Mouse (Mus musculus) cerebral cortex, adult 2 months (tissue): Measurements from ENCODE around the gene Tmprss6.

Experiments
- whole genome bisulfite sequencing: fragments of 180-500 bp; shearing (Covaris S2); methylation state at CpG from one replicate; pipeline ENCODE4 v1.1.7; 2018; 5-methylcytosine and 5-hydroxymethylcytosine counted together

The Tmprss6 gene

DNA sequence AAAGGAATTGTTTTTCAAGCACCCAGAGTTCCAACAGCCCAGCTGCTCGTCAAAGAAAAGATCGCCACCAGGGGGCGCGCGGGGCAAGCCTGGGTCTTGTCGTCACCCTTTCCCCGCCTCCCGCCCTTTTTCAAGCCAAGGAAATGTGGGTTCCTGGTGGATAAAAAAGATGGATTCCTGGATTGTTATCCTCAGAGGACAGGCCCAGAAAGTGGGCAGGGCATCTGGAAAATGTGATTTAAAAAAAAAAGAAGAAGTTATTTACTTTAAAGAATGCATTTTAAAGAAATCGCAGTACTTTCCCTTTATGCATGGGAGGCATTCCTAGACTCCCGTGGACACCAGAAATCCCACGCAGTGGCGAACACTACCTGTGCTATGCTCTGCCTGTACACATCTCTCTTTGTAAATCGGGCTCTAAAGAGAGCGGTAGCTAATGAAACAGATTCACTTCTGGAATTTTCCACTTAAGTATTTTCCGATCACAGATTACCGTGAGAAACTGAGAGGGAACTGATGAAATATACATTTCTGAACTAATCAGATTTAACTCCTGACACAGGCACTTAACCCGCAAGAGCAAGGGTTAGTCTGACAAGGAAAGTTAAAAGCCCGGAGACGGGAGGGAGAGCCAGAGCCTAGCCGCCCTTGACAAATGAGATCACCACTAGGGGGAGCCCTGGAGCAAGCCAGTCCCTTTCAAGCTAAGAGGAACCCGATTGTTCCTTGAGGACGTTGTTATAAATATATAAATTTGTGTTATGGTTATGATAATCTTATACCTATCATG is 20.5 kb downstream of the Tmprss6 start:
- WGBS, result 1% methylated on average over 22 of the region's 22 CpGs

DNA sequence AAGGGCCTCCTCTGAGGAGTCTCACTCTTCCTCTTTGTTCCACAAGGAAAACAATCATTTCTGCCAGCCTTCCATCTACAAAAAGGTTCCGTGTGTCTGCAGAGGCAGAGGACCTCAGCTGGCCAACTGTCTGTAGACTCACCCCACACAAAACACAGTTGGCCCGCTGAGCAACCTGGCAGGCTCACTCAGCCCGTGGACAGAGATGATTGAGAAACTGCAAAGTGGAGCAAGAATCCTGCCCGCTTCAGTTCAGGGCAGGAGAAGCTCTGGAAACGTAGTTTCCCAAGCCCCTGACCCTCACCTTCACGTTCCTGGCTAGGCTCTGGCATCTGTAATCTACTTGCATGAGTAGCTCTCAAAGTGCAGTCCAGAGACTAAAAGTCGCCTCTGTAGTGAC is 21.3 kb downstream of the Tmprss6 start:
- WGBS, result 42% methylated on average over 7 of the region's 7 CpGs

DNA sequence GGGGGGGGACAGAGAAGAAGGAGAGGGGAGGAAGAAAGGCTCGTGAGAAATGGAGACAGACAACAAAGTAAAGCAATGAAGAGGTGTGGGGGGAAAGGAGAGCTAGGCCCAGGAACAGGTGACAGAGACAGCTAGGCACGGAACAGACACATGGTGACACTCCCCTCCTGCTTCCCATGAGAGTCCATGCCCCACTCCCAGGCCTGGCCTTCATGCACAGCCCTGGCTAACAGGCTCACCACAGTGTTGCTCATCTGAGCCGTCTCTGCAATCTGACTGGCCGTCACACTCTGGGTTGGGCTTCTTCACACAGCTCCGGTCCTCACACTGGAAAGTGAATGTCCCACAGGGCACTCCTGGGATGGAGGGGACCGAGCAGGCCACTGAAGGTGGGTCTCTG is 24.6 kb downstream of the Tmprss6 start:
- WGBS, result 62% methylated on average over 6 of the region's 6 CpGs

DNA sequence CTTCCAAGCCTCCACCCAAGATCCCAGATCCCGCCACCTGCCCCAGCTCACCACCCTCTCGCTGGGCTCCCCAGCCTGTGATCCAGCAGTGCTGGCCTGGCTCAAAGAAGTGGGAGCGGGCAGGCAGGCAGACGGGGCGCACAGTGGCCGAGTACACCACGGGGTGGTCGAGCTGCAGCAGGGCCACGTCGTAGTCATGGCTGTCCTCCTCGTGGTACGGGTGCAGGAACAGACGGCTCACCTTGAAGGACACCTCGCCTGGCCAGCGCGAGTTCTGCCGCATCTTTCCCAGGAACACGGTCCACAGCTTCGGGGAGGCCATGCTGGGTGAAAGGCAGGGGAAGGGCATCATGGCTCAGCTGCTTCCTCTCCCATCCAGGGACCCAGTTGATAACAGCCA is 26.2 kb downstream of the Tmprss6 start:
- WGBS, result 87% methylated on average over 19 of the region's 19 CpGs

DNA sequence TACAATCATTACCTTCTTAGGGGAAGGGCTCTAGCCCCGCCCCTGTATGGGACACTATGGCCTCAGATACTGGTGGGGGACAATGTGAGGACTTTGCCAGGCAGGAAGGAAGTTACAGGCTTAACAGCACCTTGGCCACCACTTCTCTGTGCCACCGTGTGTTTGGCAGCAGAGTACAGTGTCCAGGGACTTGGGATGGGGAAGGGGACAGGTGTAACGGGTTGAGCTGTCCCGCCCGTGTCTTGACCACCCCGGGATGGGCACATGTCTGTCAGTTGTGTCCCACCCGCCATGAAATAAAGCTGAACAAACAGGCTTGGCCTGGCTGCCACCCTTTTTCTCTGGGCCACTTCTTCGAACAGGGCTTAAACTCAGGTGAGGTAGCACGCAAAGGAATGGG is 29.5 kb downstream of the Tmprss6 start:
- WGBS, result 82% methylated on average over 9 of the region's 9 CpGs

DNA sequence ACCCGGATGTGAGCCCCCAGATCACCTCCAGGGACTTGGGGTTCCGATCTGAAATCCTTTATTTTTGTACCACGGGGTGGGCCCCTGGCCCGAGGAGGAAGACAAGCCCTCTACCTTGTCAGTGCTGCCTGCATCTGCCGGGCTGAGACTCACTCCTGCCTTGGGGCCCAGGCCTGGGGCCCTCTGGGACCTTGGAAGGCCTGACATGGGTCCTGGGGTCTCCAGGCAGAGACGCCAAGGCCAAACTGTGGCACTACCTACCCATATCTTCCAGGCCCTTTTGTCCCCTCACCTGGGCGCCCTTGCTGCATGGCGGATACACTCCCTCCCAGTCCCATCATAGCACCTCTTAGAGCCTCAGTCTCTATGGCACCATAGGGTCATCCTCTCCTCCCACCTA is 29.9 kb downstream of the Tmprss6 start:
- WGBS, result 70% methylated on average over 8 of the region's 8 CpGs

DNA sequence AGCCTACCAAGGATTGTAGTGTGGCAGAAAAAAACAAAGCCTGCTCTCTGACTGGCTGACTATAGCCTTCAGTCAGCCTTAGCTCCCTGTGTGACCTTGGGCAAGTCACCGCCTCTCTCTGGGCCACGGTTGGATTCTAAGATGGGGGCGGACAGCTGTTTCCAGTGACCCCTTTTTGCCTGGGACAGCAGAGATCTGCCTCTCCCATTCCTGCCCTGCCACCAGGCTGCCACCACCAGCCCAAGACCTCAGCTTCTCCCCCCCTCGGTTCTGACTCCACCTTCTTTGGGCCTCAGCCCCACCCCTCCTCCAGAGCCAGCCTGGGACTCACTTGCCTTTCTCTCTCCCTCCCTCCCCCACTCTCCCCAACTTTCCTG is 30.4 kb downstream of the Tmprss6 start:
- 41% methylated on average over 4 of the region's 4 CpGs for WGBS

DNA sequence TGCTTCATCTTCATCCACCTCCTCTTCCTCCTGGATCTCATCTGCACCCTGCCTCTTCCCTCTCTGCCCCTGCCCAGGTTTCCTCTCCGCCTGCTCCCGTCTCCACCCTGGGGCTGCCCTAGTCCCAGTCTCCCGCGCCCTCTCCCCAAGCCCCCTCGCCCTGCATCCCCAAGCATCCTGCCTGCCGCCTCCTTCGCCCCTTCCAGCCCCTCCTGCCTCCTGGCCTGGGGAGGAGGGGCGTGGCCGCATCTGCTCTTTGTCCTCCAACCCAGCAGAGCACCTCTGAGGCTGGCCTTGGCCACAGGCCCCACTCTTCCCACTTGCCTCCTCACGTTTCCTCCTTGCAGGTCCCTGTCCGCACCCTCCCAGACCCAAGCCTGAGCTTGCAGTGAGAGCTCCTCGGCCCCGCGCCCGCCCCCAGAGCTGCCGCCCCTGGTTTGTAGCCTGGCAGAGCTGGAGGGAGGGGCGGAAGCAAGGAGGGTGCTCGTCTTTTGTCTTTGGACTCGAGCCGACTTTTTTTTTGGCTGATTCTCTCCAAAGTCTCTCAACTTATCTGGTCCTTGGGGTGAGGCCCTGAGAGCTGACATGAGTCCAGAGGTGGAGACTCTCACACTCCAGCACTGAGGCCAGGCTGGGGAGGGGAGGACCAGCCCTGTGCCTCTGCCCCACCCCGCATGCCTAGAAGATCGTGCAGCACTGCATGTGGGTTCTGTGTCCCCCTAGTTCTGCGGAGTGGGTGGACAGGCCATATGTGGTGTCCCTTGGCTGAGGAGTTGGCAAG is 31.0 kb downstream of the Tmprss6 start:
- 25% methylated on average over 23 of the region's 23 CpGs for WGBS

DNA sequence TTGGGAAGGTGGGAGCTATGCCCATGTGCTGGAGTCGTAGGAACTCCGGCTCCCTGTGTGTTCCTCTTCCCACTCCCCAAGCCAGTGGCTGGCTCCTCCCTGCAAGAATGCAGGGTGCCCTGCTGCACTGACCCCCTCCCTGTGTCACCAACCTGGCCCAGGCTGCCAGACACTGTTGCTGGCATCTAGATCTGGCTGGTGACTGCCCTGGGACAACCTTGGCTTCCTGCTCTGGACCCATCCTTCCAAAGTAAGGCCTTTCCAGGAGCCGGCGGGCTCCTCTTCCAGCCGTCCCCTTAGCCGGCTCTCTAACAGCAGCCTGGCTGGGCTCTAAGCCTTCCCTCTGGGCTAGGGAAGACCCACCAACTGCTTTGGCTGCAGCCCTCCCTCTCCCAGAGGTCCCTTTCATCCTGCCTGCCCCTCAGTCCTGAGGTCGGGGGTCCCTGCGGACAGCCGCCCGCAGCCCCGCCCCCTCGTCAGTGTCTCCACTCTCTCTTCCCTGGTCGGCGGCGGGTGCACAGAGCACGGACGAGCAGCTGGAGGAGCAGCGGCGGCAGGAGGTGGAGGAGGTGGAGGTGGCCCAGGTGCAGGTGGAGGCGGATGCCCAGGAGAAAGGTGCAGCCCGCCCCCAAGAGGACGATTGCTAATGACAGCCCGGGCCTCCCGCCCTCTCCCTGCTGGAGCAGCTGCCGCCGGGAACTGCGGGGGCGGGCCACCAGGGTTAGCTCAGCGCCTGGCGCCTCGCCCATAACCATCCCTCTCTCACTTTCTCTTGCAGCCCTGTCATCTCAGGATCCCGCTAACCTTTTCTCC is 31.8 kb downstream of the Tmprss6 start:
- 25% methylated on average over 32 of the region's 32 CpGs for WGBS

DNA sequence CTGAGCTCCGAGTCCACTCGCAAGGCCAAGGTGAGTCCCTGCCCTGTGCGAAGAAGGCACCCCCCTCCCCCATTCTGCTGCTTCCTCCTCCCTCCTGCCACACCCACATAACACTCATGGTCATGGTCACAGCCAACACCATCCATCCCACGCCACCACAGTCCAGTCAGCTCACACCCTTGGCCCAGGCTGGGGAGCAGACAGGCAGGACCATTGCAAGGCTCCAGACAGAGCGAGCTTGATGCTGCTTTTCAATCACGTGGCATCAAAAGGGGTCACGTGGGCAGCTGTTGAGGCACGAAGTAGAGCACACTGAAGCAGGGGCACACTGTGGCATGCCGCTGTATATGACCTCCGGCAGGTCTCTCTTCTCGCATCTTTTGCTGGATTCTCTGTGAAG is 32.8 kb downstream of the Tmprss6 start:
- 70% methylated on average over 11 of the region's 11 CpGs for WGBS

DNA sequence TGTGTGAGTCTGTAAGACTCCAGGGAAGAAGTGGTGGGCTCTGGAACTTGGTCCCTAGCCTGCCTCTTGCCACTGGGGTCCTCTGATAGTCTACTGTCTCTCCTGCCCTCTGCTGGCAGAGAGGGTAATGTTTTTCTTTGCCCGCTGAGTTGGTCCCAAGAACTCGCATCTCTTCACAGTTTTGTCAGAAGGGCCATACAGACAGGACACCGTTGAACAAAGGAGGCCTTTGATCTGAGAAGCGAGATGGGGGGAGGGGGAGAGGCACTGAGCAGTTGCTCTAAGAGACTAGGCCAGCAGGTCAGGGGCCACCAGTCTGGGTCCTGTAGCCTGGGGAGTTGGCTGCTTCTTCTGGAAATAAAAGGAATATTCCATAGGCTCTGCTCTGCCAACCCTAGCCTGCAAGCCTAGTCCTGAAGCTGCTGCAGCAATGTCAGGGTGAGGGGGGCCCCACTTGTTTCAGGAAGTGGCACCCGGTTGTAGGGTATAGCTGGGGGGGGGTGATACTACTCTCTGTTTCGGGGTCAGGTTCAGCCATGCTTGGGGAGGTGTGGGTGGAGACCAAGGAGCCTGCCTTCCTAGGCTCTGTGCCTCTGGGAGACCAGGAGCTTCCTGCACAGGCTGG is 33.4 kb downstream of the Tmprss6 start:
- 25% methylated on average over 6 of the region's 6 CpGs for WGBS

DNA sequence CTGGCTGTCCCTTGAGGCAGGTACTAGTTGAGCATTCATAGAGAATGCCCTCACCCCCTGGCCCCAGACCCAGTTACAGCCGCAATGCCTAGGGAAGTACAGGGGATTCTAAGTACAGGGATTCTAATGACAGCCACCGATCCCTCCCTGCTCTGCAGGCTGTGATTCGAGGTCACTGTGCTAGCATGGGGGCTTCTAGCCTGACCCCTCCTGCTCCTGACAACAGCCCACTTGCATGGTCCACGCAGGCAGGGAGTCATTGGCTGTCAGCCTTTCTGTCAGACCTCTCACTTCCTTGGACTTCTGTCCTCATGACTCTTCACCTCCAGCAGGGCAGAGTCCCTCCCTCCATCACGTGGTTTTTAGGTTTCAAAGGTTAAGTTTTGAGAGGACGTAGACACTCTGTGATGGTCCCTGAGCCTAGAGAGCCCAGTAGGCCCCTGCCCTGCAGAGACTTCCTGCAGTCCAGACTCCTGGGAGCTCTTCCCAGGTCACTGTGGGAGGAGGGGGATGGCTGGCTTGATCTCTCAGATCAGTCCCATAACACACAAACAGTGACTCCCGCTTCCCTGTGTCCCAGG is 36.8 kb downstream of the Tmprss6 start:
- WGBS, result 85% methylated on average over 7 of the region's 7 CpGs

DNA sequence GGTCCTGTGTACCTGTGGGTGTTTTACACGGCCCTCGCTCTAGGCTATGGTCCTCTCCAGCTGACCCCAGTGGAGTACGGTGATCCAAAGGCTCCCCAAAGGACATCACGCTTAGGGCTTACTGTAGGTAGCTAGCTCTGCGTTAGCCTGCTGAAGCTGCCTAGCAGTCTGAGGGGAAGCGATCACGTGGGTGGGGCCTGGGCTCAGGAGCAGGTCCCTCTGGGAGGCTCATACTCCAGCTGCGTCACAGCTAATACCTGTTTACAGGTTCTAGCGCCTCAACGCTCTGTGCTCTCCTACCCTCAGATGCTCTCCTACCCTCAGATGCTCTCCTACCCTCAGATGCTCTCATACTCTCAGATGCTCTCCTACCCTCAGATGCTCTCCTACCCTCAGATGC is 37.6 kb downstream of the Tmprss6 start:
- 70% methylated on average over 10 of the region's 10 CpGs for WGBS

DNA sequence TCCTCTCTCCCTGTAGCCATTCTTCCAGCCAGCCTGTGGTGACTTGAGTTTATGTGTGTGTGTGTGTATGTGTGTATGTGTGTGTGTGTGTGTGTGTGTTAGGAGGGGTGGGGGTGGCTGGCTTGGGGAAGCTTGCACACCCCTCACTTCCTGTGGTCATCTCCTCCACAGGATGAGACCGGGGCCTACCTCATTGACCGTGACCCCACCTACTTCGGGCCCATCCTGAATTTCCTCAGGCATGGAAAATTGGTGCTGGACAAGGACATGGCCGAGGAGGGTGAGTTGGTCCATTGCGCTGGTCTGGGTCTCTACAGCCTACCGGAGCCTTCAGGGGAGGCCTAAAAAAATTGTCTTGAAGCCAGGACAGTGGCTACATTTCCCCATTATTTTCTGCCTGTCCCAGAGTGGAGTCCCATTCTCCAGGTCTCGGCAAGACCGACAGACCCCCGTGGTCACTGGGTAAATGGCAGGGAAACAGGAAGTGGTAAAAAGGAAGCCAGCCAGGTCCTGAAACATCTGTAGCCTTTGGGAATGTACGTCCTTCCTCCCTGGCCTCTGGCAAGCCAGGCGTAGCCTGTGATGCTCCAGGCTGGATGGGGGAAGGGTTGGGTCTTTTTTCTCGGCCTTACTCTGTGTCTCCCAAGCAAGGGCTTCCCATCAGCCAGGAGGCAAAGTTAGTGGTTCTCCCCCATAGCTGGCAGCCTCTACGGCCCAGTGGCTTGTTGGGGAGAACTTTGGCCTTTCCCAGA is 38.4 kb downstream of the Tmprss6 start:
- WGBS, result 71% methylated on average over 13 of the region's 13 CpGs

DNA sequence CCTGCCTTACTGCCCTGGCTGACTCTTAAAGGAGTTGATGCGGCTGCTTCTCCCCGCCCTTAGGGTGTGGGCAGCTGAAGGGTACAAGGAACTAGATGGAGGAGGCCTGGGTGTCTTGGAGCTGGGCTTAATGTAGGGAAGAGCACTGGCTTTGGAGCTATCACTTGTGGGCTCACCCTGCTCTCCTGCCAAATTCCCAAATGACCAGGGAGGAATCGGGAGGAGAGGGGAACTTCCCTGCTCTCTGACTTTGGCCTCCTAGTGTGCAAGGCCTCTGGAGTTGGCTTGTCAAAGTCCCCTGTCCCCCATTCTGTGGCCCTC is 39.3 kb downstream of the Tmprss6 start:
- WGBS, result 5% methylated on average over 3 of the region's 3 CpGs

DNA sequence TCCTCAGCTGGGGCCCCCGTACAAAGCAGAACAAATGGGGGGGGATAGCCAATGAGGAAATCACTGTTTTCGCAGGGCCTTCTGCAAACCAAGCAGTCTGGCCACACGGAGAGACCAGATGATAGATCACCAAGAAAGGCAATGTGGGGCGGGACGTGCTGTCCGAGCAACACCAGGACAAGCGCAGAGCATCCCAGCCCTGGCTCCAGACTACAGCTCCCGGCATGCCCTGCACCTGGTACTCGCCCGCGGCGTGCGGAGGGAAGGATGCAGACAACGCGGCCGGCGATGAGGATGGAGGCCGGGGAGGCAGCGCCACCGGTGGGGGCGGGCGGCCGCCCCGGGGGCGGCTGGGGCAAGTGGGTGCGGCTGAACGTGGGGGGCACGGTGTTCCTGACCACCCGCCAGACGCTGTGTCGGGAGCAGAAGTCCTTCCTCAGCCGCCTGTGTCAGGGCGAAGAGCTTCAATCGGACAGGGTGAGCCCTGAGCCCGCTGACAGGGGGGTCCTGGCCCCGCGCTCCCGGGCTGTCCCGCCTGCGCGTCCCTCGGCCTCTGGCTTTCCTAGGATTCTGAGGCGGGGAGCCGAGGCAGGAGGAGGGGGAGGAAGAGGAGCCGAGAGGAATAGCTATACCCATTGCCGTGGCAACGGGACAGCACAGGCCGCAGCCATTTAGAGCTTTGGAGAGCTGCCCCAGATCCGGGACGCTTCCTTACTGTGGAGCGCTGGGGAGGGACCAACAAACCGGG is 39.9 kb downstream of the Tmprss6 start, which contains the start of gene Kctd17:
Kctd17 (plus strand) TSS at position 174 of the 748 bp plus-strand sequence.
- WGBS, result 1% methylated on average over 52 of the region's 52 CpGs

DNA sequence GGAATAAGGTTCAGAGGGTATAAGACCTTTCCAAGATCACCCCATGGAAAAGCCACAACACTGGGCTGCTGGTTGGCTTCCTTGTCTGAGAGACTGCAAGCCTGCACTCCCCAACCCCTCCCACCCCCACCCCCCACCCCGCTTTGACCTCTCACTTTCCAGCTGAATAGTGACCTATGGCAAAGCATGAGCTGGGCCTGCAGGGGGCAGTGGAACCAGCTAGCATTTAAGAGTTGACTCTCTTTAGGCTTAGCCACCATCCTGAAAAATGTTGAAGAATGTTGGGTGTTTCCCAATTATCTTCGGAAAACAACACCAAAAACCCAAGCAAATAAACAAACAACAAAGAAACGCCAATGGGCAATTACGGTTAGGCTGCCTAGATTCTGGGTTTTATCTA is 43.2 kb downstream of the Tmprss6 start:
- WGBS, result 77% methylated on average over 4 of the region's 4 CpGs

DNA sequence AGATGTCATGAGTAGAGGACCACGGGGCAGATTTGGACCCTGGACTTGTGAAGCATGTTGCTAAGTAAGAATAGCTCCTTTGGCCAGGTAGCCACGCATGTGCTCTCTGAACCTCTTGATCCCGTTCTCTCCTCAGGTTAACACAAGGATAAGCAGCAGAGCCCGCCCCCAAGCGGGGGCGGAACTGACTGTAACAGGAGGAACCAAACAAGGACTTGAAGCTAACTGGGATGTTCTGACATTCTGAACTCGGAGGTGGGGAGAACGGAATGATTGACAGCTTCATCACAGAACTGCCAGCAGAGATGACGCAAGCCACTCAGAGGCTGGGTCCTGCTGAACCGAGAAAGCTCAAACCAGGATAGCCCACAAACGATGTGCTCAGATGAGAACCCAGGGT is 43.9 kb downstream of the Tmprss6 start:
- 38% methylated on average over 11 of the region's 11 CpGs for WGBS

DNA sequence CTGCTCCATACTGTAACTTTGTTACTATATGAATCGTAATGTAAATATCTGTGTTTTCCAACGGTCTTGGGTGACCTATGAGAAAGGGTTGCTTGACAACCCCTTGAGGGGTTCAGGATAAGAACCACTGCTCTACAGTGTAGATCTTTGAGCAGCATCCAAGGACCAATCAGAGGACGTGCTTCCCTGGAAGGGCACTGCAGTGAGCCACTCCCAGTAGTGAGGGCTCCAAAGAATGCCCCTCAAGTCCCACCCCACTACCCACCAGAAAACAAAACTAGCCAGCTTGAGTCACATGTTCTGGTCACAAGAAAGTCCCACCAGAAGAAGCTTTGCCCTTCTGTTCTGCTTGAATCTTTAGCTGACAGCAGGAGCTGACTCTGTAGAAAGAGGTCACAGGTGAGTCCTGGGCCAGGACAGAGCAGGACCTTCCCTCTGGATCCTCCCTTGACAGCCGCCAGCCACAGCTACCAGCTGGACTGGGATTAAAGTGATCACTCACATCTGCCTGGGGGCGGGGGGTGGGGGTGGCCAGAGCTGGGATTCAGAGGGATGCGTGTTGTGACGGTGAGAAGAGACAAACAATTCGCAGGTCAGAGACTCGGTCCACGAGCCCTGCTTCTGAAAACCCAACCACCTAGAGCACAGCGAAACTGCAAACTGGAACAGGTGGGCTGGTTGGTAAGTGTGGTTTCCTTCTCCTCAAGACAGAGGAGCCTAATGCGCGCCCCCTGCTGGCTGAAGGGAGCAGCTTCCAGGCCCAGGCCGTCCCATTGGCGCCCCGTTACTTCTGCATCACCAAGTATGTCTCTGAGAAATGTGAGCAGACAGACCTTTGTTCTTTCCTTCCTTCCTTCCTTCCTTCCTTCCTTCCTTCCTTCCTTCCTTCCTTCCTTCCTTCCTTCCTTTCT is 46.1 kb downstream of the Tmprss6 start:
- WGBS, result 17% methylated on average over 16 of the region's 16 CpGs
